Mouse (Mus musculus): ENCODE results near the gene Palm2. TPM values are rescaled to one million over a fixed set of nuclear protein-coding genes. Genes with fewer than 3 reads are reported as not detected.

Palm2 gene
- polyA plus RNA-seq, 1 experiment from 2014 or later: 4.0 TPM

DNA sequence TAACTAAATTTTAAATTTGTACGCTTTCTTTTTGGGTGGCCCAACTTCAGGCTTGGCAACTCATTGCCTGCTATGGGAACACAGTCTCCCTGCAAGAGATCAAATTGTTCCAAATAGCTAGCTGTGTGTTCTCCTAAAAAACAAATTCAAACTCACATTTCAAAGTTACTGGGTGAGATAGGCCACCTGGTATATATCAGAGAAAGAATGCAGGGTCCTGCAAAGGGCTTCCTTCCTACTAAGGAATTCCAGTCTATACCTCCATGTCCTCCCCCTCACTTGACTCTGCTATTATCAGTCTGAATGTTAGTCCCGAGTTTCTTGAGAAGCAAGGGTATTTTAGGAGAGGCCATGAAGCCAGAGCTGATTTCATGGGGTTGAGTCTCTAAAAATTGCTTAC, 81.3 kb downstream of the Palm2 start:
- Histone ChIP-seq H3K9ac (no peak overlapping the region), H3K4me1 (no peaks in the 10 kb centered on the region), H3K36me3 (no peaks in the 10 kb centered on the region), H3K27ac (no peak overlapping the region), H3K4me3 (replicated peaks) (no peak overlapping the region), H3K4me2 (no peak overlapping the region), H3K27me3 (replicated peaks) (no peaks in the 10 kb centered on the region), H3K9me3 (no peaks in the 10 kb centered on the region)
- 53% methylated on average over 2 of the region's 2 CpGs for WGBS
- ATAC-seq (ENCODE audit: insufficient read depth, low FRiP score, low read depth): no peak

DNA sequence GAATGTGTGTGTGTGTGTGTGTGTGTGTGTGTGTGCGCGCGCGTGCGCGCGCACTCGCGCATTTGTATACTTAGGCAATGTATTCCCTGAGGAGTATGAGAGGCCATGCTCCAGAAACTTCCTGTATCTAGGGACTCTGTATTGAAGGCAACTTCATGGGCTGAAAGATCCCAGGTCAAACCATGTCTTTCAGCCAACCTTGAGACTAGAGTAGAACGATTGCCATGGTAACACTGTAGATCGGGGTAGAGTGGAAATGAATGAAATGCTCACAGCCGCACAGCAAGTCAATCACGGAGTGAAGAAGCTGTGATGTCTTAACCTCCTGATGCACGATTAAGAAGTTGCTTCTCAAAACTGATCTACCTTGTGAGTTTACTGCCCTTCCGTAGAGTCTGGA, 89.4 kb downstream of the Palm2 start:
- WGBS: 97% methylated on average over 15 of the region's 15 CpGs
- H3K27me3 ChIP-seq (replicated peaks): no peaks in the 10 kb centered on the region
- H3K4me1 ChIP-seq: no peaks in the 10 kb centered on the region
- no peaks in the 10 kb centered on the region for H3K36me3 ChIP-seq
- no peaks in the 10 kb centered on the region for H3K9me3 ChIP-seq
- no peak overlapping the region for H3K4me3 ChIP-seq (replicated peaks)
- ATAC-seq (ENCODE audit: insufficient read depth, low FRiP score, low read depth): no peak
- no peak overlapping the region for H3K4me2 ChIP-seq
- H3K9ac ChIP-seq: no peak overlapping the region
- H3K27ac ChIP-seq: no peak overlapping the region

DNA sequence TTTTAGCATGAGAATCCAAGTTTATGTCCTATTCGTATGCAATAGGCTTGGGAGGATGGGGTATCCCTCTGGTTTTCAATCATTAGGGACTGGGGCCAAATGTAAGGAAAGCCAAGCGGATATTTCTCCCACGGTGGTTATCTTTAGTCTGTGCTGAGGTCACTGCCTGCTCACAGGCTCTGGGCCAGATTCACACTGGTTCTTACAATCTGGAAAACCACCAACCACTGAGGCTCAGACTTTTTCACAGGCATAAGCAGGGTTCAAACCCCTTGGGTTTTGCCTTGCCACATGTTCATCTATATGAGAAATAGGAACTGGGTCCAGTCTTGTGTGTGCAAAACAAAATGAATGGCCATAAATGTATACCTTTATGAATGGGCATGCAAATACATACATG, 90.4 kb downstream of the Palm2 start:
- H3K27ac ChIP-seq: no peak overlapping the region
- no peaks in the 10 kb centered on the region for H3K36me3 ChIP-seq
- ATAC-seq (ENCODE audit: insufficient read depth, low FRiP score, low read depth): no peak

DNA sequence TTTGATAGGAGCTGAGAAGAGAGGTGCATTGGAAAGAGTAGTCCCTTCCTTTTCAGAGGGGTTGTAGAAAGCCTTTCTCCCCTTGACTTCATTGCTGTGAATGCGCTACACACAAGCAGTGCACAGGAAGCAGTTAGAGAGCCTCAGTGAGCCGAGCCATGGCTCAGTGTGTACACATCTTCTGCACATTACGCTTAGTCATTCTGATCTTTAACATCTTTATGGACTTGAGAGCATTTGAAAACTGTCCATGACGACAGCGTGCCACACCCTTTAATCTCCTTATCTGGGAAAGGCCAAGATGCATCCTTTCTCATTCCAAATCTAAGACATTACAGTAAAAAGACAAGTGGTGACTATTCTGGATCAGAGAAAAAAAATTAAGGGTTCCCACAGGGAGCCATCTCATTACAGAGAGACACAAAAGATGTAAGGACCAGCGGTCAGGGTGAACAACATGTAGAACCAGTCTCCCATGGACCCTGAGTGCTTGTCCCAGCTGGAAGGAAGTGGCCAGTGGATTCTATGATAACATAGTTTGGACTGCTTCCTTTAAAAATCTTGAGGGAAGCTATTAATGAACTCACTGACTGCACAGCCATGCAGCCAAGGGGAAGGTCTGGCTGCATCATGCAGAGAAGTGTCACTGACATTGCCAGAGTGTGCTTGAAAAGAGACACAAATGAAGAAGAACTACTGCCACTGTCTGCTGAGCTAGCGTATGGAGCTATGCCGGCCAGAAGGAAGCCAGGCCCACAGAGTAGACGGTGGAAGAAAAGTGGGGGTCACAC, 91.4 kb downstream of the Palm2 start:
- Histone ChIP-seq H3K4me2 (no peak overlapping the region), H3K4me3 (replicated peaks) (no peak overlapping the region), H3K27me3 (replicated peaks) (no peaks in the 10 kb centered on the region), H3K9me3 (no peaks in the 10 kb centered on the region), H3K27ac (no peak overlapping the region), H3K9ac (no peak overlapping the region), H3K4me1 (no peaks in the 10 kb centered on the region), H3K36me3 (no peaks in the 10 kb centered on the region)
- 73% methylated on average over 9 of the region's 9 CpGs for WGBS
- no peak for ATAC-seq (ENCODE audit: insufficient read depth, low FRiP score, low read depth)

More for the DNA sequence above, 90.4 kb downstream of the Palm2 start:
- no peaks in the 10 kb centered on the region for H3K27me3 ChIP-seq (replicated peaks)
- no peaks in the 10 kb centered on the region for H3K9me3 ChIP-seq
- H3K4me1 ChIP-seq: no peaks in the 10 kb centered on the region
- H3K9ac ChIP-seq: no peak overlapping the region
- H3K4me3 ChIP-seq (replicated peaks): no peak overlapping the region
- WGBS: 73% methylated on average over 3 of the region's 3 CpGs
- H3K4me2 ChIP-seq: no peak overlapping the region

DNA sequence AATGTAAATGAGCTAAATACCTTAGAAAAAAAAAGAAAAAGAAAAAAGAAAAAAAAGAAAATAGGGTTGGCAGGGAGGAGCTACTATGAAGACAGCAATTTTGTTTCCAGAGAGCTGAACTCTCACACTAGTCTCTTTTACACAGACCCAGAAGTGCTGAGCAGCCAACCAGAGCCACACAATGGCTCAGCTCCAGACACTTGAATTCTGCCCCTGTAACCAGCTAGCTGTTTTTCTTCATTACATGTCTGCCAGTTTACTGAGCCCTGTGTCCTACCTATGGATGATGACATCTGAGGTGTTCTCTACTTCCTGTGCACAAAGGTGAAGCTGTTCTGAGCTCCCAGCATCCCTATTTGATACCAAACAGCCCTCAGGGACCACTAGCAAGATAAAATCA, 94.2 kb downstream of the Palm2 start:
- Histone ChIP-seq H3K4me1 (no peaks in the 10 kb centered on the region), H3K27me3 (replicated peaks) (no peaks in the 10 kb centered on the region), H3K36me3 (no peaks in the 10 kb centered on the region), H3K9ac (no peak overlapping the region), H3K4me3 (replicated peaks) (no peak overlapping the region), H3K4me2 (no peak overlapping the region), H3K9me3 (no peaks in the 10 kb centered on the region), H3K27ac (no peak overlapping the region)
- no peak for ATAC-seq (ENCODE audit: insufficient read depth, low FRiP score, low read depth)

DNA sequence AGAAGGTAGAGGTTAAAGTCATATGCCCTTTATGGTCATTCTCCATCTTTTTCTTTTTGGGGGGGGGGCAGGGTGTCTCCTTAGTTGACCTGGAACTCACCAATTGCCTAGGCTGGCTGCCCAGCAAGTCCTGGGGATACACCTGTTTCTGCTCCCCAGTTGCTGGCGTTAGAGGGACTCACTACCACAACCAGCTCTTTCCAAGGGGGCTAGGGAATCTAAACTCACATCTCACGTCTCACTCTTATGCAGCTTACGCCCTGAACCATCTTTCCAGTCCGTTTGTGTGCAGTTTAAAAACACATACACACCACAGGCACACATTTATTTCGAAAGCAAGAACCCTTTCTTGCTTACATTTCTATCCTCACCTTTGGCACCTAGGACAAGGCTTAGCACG, 99.6 kb downstream of the Palm2 start:
- H3K27ac ChIP-seq: no peak overlapping the region
- H3K36me3 ChIP-seq: no peaks in the 10 kb centered on the region
- ATAC-seq (ENCODE audit: insufficient read depth, low FRiP score, low read depth): no peak
- H3K9ac ChIP-seq: no peak overlapping the region
- no peak overlapping the region for H3K4me2 ChIP-seq
- no peaks in the 10 kb centered on the region for H3K27me3 ChIP-seq (replicated peaks)
- no peak overlapping the region for H3K4me3 ChIP-seq (replicated peaks)
- H3K9me3 ChIP-seq: no peaks in the 10 kb centered on the region
- peaks cover 12% of the 10 kb centered on the region; the same call in 1 of the 2 replicates for H3K4me1 ChIP-seq
- 56% methylated on average over 6 of the region's 6 CpGs for WGBS

DNA sequence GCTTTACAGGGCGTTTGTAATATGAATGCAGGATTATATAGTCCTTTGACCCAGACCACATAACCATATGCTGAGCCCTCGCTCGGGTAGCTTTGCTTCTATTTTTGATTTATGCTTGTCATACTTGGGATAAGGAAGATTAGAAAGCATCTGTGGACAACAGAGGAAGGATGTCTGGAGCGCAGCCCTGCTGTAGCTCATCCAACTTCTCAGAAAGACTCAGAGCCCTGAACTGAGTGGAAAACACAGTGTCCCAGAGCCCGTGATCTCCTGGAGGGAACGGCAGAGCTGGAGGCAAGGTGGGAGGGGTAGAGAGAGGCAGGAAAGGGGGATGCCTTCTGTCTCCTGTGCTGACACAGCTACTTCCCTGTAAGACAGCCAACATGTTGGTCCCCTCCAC, 100.2 kb downstream of the Palm2 start:
- H3K4me1 ChIP-seq: peaks cover 12% of the 10 kb centered on the region; the same call in 1 of the 2 replicates

DNA sequence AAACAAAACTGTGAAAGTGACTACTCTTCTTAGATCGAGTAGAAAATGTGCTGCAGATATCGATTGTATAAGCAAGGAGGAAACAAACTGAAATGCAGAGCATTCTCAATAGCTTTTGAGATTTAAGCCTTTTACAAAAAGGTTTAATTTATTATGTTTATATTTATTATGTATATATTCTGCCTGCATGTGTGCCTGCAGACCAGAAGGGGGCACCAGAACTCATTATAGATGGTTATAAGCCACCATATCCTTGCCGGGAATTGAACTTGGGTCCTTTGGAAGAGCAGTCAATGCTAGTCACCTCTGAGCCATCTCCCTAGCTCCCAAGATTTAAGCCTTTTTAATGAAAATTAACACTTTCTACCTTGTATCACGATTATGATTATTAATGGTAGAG, 101.0 kb downstream of the Palm2 start:
- H3K9me3 ChIP-seq: no peaks in the 10 kb centered on the region
- no peak overlapping the region for H3K9ac ChIP-seq
- 0 out of 2 replicates have a peak overlapping the region, but pooled peaks have one; percentile 28 for H3K27ac ChIP-seq
- H3K4me2 ChIP-seq: no peak overlapping the region
- ATAC-seq (ENCODE audit: insufficient read depth, low FRiP score, low read depth): no peak
- no peaks in the 10 kb centered on the region for H3K27me3 ChIP-seq (replicated peaks)
- H3K4me3 ChIP-seq (replicated peaks): no peak overlapping the region
- 84% methylated on average over 4 of the region's 4 CpGs for WGBS
- H3K36me3 ChIP-seq: no peaks in the 10 kb centered on the region
- H3K4me1 ChIP-seq: peaks cover 12% of the 10 kb centered on the region; the same call in 1 of the 2 replicates

More for the DNA sequence above, 100.2 kb downstream of the Palm2 start:
- Histone ChIP-seq H3K27me3 (replicated peaks) (no peaks in the 10 kb centered on the region), H3K9ac (no peak overlapping the region), H3K36me3 (no peaks in the 10 kb centered on the region), H3K9me3 (no peaks in the 10 kb centered on the region), H3K27ac (peak overlapping the region; percentile 28; the same call in 1 of the 2 replicates), H3K4me2 (no peak overlapping the region), H3K4me3 (replicated peaks) (no peak overlapping the region)
- 40% methylated on average over 6 of the region's 6 CpGs for WGBS
- ATAC-seq (ENCODE audit: insufficient read depth, low FRiP score, low read depth): peak; percentile 63; the same call in 1 of the 2 replicates

DNA sequence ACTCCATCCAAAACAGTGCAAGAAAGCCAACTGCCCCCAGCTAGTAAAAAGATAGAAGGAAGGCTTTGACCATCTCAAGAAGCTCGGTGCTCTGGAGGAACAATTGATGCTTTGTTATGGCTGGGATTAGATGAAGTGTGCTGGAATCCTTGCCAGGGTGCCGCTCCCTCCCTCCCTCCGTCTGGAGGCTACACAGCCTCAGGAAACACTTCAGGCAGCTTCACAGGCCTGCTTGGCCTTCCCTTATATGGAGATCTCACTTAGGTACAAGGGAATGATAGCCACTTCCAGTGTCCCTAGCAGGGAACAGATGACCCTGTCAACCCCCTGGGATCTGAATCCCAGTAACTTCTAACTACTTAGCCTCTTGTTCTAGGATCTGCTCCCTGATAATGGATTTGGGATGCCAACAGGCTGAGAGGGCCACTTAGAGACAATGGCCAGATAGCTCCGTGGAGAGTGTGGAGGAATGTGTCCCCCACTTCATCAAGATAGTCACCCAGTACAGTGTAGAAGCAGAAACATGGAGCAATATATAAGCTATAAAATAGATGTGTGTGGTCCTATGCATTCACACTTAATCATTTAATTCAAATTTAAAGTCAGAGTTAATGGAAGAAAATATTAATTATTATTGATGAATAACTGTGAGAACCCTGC, 104.1 kb downstream of the Palm2 start:
- Histone ChIP-seq H3K4me3 (replicated peaks) (no peak overlapping the region), H3K27me3 (replicated peaks) (no peaks in the 10 kb centered on the region), H3K9me3 (no peaks in the 10 kb centered on the region), H3K9ac (no peak overlapping the region), H3K27ac (peak overlapping the region; percentile 9; the same call in 1 of the 2 replicates), H3K4me1 (peaks cover 12% of the 10 kb centered on the region; the same call in 1 of the 2 replicates), H3K36me3 (no peaks in the 10 kb centered on the region), H3K4me2 (no peak overlapping the region)
- 17% methylated on average over 4 of the region's 4 CpGs for whole genome bisulfite sequencing
- no peak for ATAC-seq (ENCODE audit: insufficient read depth, low FRiP score, low read depth)

DNA sequence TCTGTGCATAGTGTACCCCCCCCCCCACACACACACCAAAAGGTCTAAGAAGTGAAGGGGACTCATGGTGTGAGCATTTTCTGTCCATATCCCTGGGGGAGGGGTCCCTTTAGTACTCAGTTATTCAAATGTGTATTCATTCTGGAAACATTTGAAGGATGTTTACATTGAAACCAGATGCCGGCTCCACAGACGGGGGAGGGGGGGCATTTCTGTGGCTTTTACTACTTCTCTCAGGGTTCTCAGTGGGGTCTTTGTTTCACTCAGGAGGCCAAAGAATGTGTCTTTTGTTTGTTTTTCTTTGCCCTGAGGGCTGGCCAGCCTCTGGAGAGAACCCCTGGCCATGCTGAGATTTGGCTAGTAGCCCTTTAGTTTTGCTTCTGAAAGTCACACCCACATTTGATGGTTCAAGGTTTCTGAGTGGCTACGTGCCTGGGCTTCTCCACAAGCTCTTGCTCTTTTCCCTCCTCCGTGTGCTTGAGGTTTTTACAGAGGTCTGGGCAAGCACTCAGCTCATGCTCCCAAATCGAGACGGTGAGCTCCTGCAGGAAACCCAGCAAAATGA, 109.7 kb downstream of the Palm2 start:
- 4% methylated on average over 6 of the region's 6 CpGs for WGBS

DNA sequence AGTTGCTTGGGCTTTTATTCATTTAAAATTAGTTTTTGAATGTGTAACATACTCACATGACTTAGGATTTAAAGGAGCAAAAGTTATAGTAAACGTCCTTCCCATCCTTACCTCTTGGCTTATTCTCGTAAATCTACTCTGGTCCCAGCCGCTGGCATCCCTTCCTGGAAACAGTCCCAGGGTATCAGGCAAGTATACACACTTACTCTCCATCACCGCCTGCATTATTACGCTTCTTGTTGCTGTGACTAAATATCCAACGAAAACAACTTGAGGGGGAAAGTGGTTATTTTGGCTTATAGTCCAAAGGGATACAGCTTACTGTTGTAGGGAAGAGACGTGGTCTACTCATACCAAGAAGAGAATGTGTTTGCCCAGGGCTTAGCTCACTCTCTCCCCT, 113.7 kb downstream of the Palm2 start:
- Histone ChIP-seq H3K9me3 (no peaks in the 10 kb centered on the region), H3K4me2 (no peak overlapping the region), H3K9ac (no peak overlapping the region), H3K4me1 (peaks cover 3% of the 10 kb centered on the region; the same call in 1 of the 2 replicates), H3K36me3 (no peaks in the 10 kb centered on the region), H3K4me3 (replicated peaks) (no peak overlapping the region), H3K27ac (no peak overlapping the region), H3K27me3 (replicated peaks) (no peaks in the 10 kb centered on the region)
- no peak for ATAC-seq (ENCODE audit: insufficient read depth, low FRiP score, low read depth)
- WGBS: 65% methylated on average over 7 of the region's 7 CpGs

More for the DNA sequence above, 109.7 kb downstream of the Palm2 start:
- Histone ChIP-seq H3K4me3 (replicated peaks) (no peak overlapping the region), H3K9me3 (no peaks in the 10 kb centered on the region), H3K27me3 (replicated peaks) (no peaks in the 10 kb centered on the region), H3K36me3 (no peaks in the 10 kb centered on the region), H3K4me2 (peak overlapping the region; percentile 26), H3K4me1 (peaks cover 3% of the 10 kb centered on the region; the same call in 1 of the 2 replicates), H3K27ac (peak overlapping the region; percentile 68), H3K9ac (no peak overlapping the region)
- ATAC-seq (ENCODE audit: insufficient read depth, low FRiP score, low read depth): peak; percentile 66; the same call in 1 of the 2 replicates

DNA sequence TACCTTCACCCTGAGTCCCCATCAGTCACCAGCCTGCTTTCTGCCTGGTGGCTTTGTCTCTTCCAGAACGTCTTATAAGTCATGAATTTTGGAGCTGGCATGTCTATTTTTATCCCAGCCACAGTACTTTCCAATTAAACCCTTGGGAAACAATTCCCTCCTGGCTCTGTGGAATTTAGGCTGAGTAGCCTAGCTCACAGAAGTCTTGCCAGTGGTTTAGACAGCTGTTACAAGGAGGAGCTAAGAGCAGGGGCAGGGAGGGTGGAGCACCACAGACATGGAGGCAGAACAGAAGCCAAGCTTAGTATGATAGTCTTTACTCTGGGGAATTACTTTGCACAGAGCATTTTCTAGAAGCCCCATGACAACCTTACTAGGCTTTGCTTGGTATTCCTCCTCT, 116.2 kb downstream of the Palm2 start:
- no peak for ATAC-seq (ENCODE audit: insufficient read depth, low FRiP score, low read depth)
- 29% methylated on average over 1 of the region's 1 CpGs for WGBS

More for the DNA sequence above, 116.2 kb downstream of the Palm2 start:
- Histone ChIP-seq H3K4me2 (no peak overlapping the region), H3K36me3 (no peaks in the 10 kb centered on the region), H3K9me3 (no peaks in the 10 kb centered on the region), H3K27ac (no peak overlapping the region), H3K9ac (no peak overlapping the region), H3K27me3 (replicated peaks) (no peaks in the 10 kb centered on the region), H3K4me1 (no peaks in the 10 kb centered on the region), H3K4me3 (replicated peaks) (no peak overlapping the region)
